Mouse (Mus musculus): ENCODE results near the gene Tsku. TPM values are rescaled to one million over a fixed set of nuclear protein-coding genes. Genes with fewer than 3 reads are reported as not detected.

The Tsku gene
- total RNA-seq, 2 experiments from 2014 or later, result 4.4 to 4.5 TPM

GRCm38 (mm10) chr7:98332678-98333397 lies 28.3 kb downstream of the Tsku start:
- no peak for DNase-seq (ENCODE audit: low spot score in 2 of 2)
- intact Hi-C loops (cut with DNase I), result no loop called here

- intact Hi-C loops (cut with DNase I), result no loop called here
- no peak for DNase-seq (ENCODE audit: low spot score in 2 of 2)
Measured at GRCm38 (mm10) chr7:98331932-98332331, 29.2 kb downstream of the Tsku start.

DNA sequence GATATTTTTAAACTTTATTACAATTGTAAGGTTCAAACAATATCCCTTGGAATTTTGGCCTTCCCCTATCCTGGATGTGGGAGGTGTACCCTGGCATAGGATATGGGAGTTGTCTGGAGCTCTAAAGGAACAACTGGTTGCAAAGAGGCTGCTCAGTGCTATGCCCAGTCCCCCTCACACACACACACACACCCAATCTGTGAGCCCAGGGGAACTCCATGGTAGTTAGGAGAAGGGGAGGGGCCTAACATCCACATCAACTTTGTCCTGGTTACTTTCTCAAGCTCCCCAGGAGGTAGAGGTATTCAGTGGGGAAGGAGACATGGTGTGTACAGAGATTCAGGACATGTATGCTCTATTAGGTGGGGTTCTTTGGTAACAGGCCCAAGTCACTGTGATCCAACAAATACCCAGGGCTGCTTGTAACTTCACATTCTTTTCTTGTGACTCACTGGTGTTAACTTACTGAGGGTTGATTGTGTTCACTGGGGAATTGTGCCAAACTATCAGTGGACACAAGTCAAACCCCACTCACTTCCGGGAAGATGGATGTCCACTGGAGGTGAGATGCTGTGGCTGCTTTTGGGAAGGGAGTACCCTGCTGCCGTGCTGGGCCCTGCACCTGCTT lies 30.6 kb downstream of the Tsku start:
- no peak for DNase-seq (ENCODE audit: low spot score in 2 of 2)
- intact Hi-C loops (cut with DNase I), result no loop called here

DNA sequence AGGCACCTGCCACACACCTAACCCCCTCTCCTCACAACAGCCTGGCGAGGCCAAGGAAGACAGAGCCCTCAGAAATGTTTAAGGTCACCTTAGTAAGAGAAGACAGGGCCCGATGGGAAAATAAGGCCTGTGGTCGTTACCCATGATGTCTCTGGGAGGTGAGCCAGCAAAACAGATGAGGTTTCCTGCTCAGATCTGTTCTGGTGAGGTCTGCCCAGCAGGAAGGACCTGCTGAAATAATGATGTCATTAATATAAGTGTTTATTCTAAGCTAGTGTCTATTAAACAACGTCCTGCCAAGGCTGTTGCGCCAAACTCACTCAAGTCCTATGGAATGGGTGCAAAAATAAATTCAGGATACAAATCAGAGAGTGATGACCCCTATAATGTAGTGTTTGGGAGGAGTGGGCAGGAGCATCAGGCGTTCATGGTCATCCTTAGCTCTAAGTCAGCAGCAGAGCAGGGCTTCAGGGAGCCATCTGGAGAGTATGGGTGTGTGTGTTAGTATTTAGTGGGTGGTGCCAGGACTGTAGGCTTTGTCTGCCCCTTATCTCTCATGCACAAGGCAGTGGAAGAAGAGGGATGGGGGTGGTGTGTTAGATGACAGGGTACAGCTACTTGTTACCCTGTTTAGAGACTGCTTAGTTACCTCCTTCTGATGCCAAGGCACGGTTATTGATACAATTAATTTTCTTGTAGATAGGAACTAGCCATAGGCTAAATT lies 31.3 kb downstream of the Tsku start:
- no peak for DNase-seq (ENCODE audit: low spot score in 2 of 2)
- intact Hi-C loops (cut with DNase I), result no loop called here

GRCm38 (mm10) chr7:98328311-98328710 lies 32.8 kb downstream of the Tsku start:
- DNase-seq (ENCODE audit: low spot score in 2 of 2), result no peak
- intact Hi-C loops (cut with DNase I), result no loop called here

- intact Hi-C loops (cut with DNase I), result no loop called here
- DNase-seq (ENCODE audit: low spot score in 2 of 2), result no peak
Measured at GRCm38 (mm10) chr7:98326051-98326450, 35.1 kb downstream of the Tsku start.

- DNase-seq (ENCODE audit: low spot score in 2 of 2), result no peak
- intact Hi-C loops (cut with DNase I), result no loop called here
Measured at GRCm38 (mm10) chr7:98324228-98324627, 36.9 kb downstream of the Tsku start.

GRCm38 (mm10) chr7:98323288-98324019 lies 37.7 kb downstream of the Tsku start:
- no peak for DNase-seq (ENCODE audit: low spot score in 2 of 2)
- intact Hi-C loops (cut with DNase I), result no loop called here

DNA sequence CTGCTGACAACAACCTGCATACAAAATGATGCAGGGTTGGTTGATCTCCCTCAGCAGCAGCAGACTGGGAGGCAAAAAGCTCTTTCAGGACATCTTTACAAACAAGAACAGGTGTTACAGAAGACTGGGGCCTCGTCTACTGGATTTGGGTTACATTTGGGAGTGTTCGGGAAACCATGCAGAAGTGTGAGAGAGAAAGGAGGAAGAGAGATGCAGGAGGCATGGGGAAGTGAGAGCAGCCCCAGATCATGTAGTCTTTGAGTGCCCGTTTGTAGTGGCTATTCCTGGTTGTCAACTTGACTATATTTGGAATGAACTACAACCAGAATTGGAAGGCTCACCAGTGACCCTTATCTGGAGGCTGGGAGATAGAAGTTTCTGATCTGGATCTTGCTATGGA lies 38.7 kb downstream of the Tsku start:
- DNase-seq (ENCODE audit: low spot score in 2 of 2), result no peak
- intact Hi-C loops (cut with DNase I), result no loop called here

DNA sequence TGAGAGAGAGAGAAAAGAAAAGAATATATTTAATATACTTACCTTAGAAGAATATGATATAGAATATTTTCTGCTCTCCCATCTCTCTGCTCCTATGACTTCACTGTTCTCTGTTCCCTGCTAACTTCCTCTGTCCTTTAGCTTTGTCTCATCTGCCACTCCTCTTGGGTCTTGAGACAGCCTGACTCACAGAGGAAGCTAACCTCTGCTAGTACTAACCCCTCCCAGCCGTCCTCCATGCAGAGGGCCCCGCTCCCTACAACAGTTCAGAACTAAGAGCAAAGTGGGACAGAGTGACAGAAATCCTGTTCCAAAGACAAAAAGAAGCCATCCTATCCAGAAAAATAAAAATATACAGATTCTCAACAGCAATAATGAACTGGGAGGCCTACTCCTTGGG lies 40.0 kb downstream of the Tsku start, which contains the start of gene Acer3:
Gene Acer3 (minus strand): TSS at position 126 of the 400 bp plus-strand sequence.
- DNase-seq (ENCODE audit: low spot score in 2 of 2), result no peak
- intact Hi-C loops (cut with DNase I), result no loop called here

GRCm38 (mm10) chr7:98320006-98320556 lies 41.0 kb downstream of the Tsku start:
- DNase-seq (ENCODE audit: low spot score in 2 of 2), result no peak
- intact Hi-C loops (cut with DNase I), result no loop called here

GRCm38 (mm10) chr7:98316568-98316967 lies 44.6 kb downstream of the Tsku start:
- no peak for DNase-seq (ENCODE audit: low spot score in 2 of 2)
- intact Hi-C loops (cut with DNase I), result no loop called here

DNA sequence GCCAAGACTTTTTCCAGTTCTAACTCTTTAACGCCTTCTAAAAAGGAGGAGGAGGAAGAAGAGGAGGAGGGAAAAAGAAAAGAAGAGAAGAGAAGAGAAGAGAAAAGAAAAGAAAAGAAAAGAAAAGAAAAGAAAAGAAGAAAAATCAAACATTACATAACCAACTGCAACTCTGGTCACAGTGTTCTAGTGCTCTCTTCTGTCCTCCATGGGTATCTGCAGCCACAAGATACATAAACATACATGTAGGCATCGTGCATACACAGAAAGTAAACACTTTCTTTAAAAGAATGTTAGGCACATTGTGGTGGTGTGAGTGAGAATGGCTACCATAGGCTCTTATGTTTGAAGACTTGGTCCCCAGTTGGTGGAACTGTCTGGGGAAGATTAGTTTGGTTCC lies 46.0 kb downstream of the Tsku start:
- DNase-seq (ENCODE audit: low spot score in 2 of 2), result no peak
- intact Hi-C loops (cut with DNase I), result no loop called here

- no peak for DNase-seq (ENCODE audit: low spot score in 2 of 2)
- intact Hi-C loops (cut with DNase I), result no loop called here
Measured at GRCm38 (mm10) chr7:98312185-98312920, 48.8 kb downstream of the Tsku start.

GRCm38 (mm10) chr7:98310266-98310665 lies 50.9 kb downstream of the Tsku start:
- intact Hi-C loops (cut with DNase I), result no loop called here
- DNase-seq (ENCODE audit: low spot score in 2 of 2), result no peak

- intact Hi-C loops (cut with DNase I), result no loop called here
- DNase-seq (ENCODE audit: low spot score in 2 of 2), result peak; percentile 81 to 90
Measured at GRCm38 (mm10) chr7:98309219-98310030, 51.7 kb downstream of the Tsku start.

GRCm38 (mm10) chr7:98308607-98309218 lies 52.4 kb downstream of the Tsku start:
- DNase-seq (ENCODE audit: low spot score in 2 of 2), result no peak
- intact Hi-C loops (cut with DNase I), result no loop called here

Measured in left cerebral cortex, postnatal 14 days (tissue).